Mouse (Mus musculus): ENCODE results near the gene Mki67. TPM values are rescaled to one million over a fixed set of nuclear protein-coding genes. Genes with fewer than 3 reads are reported as not detected.

Gene Mki67
- 4.6 and 5.0 TPM in 2 replicates for polyA plus RNA-seq (2012; rRNA removed)

DNA sequence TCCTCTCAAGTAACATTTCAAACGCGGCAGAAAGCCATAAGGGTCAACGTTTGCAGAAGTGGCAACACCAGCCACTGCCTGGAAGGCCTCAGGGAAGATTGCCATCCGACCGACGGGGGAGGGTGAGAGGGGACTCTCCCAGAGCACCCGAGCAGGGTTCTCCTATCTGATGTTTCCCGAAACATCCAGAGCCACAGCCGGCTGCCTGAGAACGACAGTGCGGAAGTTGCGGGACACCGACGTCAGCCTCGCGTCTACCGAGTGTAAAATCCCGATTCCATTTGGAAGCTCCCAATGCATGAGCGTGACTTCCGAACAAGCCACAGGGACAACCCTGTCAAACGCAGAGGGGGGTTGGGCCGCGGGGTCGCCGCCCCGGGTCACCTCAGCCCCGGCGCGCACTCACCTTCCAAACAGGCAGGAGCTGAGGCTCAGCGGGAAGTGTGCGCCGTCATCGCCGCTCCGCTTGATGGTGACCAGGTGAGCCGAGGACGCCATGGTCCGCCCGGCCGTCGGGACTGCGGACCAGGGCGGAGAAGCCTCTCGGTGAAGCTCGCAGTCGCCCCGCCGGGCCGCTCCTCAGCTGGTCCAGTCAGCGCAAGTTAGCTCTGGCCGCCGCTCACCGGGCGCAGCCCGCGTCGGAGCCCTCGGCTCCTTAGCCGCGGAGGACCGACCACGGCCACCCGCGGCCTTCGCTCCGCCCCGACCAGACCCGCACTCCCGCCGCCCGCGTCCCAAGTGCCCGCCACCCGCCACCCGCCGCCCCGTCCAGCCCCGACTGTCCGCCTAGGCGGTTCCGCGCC lies at the start of gene Mki67:
Mki67 (minus strand) TSS at position 720 of the 803 bp plus-strand sequence.
- H3K27me3 ChIP-seq (ENCODE audit: control insufficient read depth, insufficient read depth, low read length) = no peaks in the 10 kb centered on the region
- WGBS = 1% methylated on average over 82 of the region's 82 CpGs
- H3K27ac ChIP-seq (ENCODE audit: insufficient read depth, low read length) = peak within 1 kb of the TSS; percentile 72
- TF ChIP-seq POLR2A (IDR thresholded peaks at IDR 0.05; ENCODE audit: low read depth, low read length) = no peak
- TF ChIP-seq CTCF (IDR thresholded peaks at IDR 0.05; ENCODE audit: extremely low read depth, insufficient read depth, insufficient read length, insufficient replicate concordance) = no peak
- H3K4me3 ChIP-seq (ENCODE audit: extremely low read depth, insufficient read depth, insufficient read length) = peak within 1 kb of the TSS; percentile 78
- peak in 1 of 2 experiments; percentile 30 for DNase-seq (ENCODE audit: low read depth in 1 of 2, low spot score in 2 of 2)
- no peaks in the 10 kb centered on the region; the same call in 1 of the 2 replicates for H3K4me1 ChIP-seq (ENCODE audit: control insufficient read depth, insufficient read depth, insufficient read length)
- H3K36me3 ChIP-seq (ENCODE audit: control insufficient read depth, insufficient read depth, low read length) = no peaks in the 10 kb centered on the region

DNA sequence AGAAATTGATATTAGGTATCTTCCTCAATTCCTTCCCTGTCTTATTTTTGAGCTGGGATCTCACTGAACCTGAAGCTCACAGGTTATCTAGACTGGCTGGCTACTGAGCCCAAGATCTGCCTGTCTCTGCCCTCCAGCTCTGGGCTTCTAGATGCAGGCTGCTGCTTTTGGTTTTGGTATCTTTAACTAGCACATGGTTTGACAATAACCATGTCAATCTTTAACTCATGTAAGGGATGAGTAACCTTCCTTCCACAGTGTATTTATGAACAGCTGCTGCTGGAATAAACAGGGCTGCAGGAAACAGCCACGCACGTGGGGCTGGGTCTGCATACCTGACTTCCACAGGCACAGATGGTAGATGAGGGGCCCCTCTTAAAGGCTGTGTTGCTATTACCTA lies 47.1 kb upstream of the Mki67 start:
- no peak overlapping the region for H3K27ac ChIP-seq (ENCODE audit: insufficient read depth, low read length)
- H3K36me3 ChIP-seq (ENCODE audit: control insufficient read depth, insufficient read depth, low read length) = no peaks in the 10 kb centered on the region
- TF ChIP-seq POLR2A (IDR thresholded peaks at IDR 0.05; ENCODE audit: low read depth, low read length) (no peak), CTCF (IDR thresholded peaks at IDR 0.05; ENCODE audit: extremely low read depth, insufficient read depth, insufficient read length, insufficient replicate concordance) (no peak)
- no peaks in the 10 kb centered on the region for H3K27me3 ChIP-seq (ENCODE audit: control insufficient read depth, insufficient read depth, low read length)
- no peak for DNase-seq (ENCODE audit: low read depth in 1 of 2, low spot score in 2 of 2)
- H3K4me3 ChIP-seq (ENCODE audit: extremely low read depth, insufficient read depth, insufficient read length) = no peak overlapping the region
- 63% methylated on average over 2 of the region's 2 CpGs for WGBS
- H3K4me1 ChIP-seq (ENCODE audit: control insufficient read depth, insufficient read depth, insufficient read length) = no peaks in the 10 kb centered on the region

DNA sequence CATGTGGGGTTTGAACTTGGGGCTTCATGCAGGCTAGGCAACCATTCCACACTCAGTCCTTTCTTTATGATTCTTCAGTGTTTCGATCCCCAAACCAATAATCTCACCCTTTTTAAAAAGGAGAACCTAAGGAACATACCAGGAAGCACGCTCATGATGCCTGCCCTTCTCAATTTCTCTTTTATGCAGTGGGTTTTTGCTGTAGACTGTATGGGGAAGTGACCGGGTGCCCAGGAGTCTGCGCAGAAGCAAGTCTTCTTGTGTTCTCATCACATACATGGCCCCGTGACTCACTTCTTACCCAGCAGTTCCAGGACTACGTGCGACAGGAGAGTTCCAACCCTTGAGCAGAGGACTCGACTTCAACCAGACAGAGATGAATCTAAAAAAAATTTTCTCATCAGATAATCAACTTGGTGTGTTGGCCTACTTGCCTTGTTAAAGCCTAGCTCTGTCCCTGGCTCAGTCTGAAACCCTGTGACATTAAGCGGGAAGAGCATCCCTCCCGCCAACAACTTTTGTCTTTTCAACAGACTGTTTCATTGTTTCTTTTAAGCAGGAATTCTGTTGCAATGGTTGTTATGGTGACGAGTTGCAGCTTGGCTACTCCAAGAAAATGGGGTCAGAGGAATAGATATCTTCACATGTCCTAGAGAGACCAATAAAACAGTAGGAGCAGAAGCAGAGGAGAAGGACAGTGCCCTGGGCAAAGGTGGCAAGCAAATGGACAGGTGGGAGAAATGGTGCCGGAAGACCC lies 42.8 kb upstream of the Mki67 start:
- TF ChIP-seq CTCF (IDR thresholded peaks at IDR 0.05; ENCODE audit: extremely low read depth, insufficient read depth, insufficient read length, insufficient replicate concordance) (no peak), POLR2A (IDR thresholded peaks at IDR 0.05; ENCODE audit: low read depth, low read length) (no peak)
- H3K36me3 ChIP-seq (ENCODE audit: control insufficient read depth, insufficient read depth, low read length) = no peaks in the 10 kb centered on the region
- H3K4me1 ChIP-seq (ENCODE audit: control insufficient read depth, insufficient read depth, insufficient read length) = no peaks in the 10 kb centered on the region
- DNase-seq (ENCODE audit: low read depth in 1 of 2, low spot score in 2 of 2) = no peak
- H3K27me3 ChIP-seq (ENCODE audit: control insufficient read depth, insufficient read depth, low read length) = 0 out of 2 replicates have a peak, but pooled peaks cover 1% of the 10 kb centered on the region
- no peak overlapping the region for H3K27ac ChIP-seq (ENCODE audit: insufficient read depth, low read length)
- no peak overlapping the region for H3K4me3 ChIP-seq (ENCODE audit: extremely low read depth, insufficient read depth, insufficient read length)
- WGBS = 58% methylated on average over 12 of the region's 12 CpGs

DNA sequence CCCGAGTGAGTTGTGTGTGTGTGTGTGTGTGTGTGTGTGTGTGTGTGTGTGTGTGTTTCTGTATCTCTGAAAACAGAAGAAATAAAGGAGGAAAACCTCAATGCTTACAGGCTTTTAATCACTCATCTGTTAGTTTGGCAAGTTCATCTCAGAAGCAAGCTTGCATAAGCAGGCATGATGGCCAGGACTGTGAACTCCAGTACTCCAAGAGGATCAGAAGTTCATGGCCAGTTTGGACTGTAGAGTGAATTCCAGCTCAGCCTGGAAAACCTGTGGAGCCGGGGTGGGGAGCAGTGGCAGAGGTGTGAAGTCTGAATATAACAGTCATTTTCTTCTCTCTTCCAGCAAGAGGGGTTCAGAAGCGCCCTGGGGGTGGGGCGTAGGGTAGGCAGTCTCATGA lies 42.0 kb upstream of the Mki67 start:
- H3K27ac ChIP-seq (ENCODE audit: insufficient read depth, low read length) = no peak overlapping the region
- no peak for TF ChIP-seq CTCF (IDR thresholded peaks at IDR 0.05; ENCODE audit: extremely low read depth, insufficient read depth, insufficient read length, insufficient replicate concordance)
- TF ChIP-seq POLR2A (IDR thresholded peaks at IDR 0.05; ENCODE audit: low read depth, low read length) = no peak
- no peak overlapping the region for H3K4me3 ChIP-seq (ENCODE audit: extremely low read depth, insufficient read depth, insufficient read length)
- DNase-seq (ENCODE audit: low read depth in 1 of 2, low spot score in 2 of 2) = no peak
- no peaks in the 10 kb centered on the region for H3K36me3 ChIP-seq (ENCODE audit: control insufficient read depth, insufficient read depth, low read length)
- H3K27me3 ChIP-seq (ENCODE audit: control insufficient read depth, insufficient read depth, low read length) = 0 out of 2 replicates have a peak, but pooled peaks cover 1% of the 10 kb centered on the region
- no peaks in the 10 kb centered on the region for H3K4me1 ChIP-seq (ENCODE audit: control insufficient read depth, insufficient read depth, insufficient read length)
- WGBS = 72% methylated on average over 4 of the region's 4 CpGs

DNA sequence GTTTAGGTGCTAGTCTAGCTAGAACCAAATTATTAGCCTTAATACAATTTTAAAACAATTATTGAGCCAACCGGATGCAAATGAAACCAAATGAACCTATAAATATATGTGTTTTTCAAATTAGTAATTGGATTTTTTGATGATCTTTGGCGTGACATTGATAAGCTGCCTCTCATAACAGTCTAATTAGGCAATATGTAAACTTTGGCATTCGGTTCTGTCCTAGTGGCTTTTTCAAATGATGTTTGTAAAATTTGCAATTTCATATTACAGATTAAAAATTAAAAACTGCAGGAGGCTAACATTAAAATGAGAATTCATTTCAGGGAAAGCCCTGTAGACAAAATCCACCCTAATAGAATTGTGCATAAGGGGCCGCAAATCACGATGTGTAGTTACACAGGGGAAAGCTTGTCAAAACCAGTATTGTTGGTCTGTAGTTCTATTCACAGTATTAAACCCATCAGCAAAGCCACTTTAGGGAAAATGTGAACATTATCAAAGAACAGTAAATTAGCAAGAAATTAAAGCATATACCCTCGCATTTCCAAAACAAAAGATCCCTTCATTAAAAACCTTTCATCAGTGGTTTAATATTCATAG lies 40.9 kb upstream of the Mki67 start:
- no peaks in the 10 kb centered on the region for H3K4me1 ChIP-seq (ENCODE audit: control insufficient read depth, insufficient read depth, insufficient read length)
- 91% methylated on average over 6 of the region's 6 CpGs for WGBS
- DNase-seq (ENCODE audit: low read depth in 1 of 2, low spot score in 2 of 2) = no peak

DNA sequence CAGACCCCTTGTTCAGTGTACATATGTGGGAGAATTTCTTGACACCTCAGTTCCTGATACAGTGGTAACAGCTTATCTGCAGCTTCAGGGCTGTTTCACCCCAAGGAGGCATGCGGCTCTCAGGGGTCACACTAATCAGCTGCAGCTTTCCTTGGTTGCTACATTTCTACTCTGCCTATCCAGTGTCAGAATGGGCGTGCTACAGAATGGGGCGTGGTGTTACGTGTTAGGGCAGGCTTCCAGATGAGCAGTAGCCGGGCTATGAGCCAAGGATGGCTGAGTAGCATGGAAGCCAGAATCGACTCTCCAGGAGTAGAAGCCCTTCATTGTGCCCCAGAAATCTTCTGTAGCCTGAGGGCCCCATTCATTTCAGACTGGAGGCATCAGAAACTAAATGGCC lies 32.8 kb upstream of the Mki67 start:
- H3K4me1 ChIP-seq (ENCODE audit: control insufficient read depth, insufficient read depth, insufficient read length) = no peaks in the 10 kb centered on the region
- no peak for TF ChIP-seq POLR2A (IDR thresholded peaks at IDR 0.05; ENCODE audit: low read depth, low read length)
- no peak for TF ChIP-seq CTCF (IDR thresholded peaks at IDR 0.05; ENCODE audit: extremely low read depth, insufficient read depth, insufficient read length, insufficient replicate concordance)
- no peaks in the 10 kb centered on the region for H3K36me3 ChIP-seq (ENCODE audit: control insufficient read depth, insufficient read depth, low read length)
- no peak overlapping the region for H3K4me3 ChIP-seq (ENCODE audit: extremely low read depth, insufficient read depth, insufficient read length)
- 72% methylated on average over 6 of the region's 6 CpGs for WGBS
- no peaks in the 10 kb centered on the region; the same call in 1 of the 2 replicates for H3K27me3 ChIP-seq (ENCODE audit: control insufficient read depth, insufficient read depth, low read length)
- no peak overlapping the region for H3K27ac ChIP-seq (ENCODE audit: insufficient read depth, low read length)
- DNase-seq (ENCODE audit: low read depth in 1 of 2, low spot score in 2 of 2) = no peak

More for the DNA sequence above, 40.9 kb upstream of the Mki67 start:
- Histone ChIP-seq H3K36me3 (ENCODE audit: control insufficient read depth, insufficient read depth, low read length) (no peaks in the 10 kb centered on the region), H3K27me3 (ENCODE audit: control insufficient read depth, insufficient read depth, low read length) (0 out of 2 replicates have a peak, but pooled peaks cover 1% of the 10 kb centered on the region), H3K4me3 (ENCODE audit: extremely low read depth, insufficient read depth, insufficient read length) (no peak overlapping the region), H3K27ac (ENCODE audit: insufficient read depth, low read length) (no peak overlapping the region)
- no peak for TF ChIP-seq CTCF (IDR thresholded peaks at IDR 0.05; ENCODE audit: extremely low read depth, insufficient read depth, insufficient read length, insufficient replicate concordance)

Measured in spleen, adult 2 months (tissue).